Mouse (Mus musculus): ENCODE measurements around the gene Cend1. TPM values are rescaled to one million over a fixed set of nuclear protein-coding genes. Genes with fewer than 3 reads are reported as not detected.

The Cend1 gene
- polyA plus RNA-seq (2014; fragmentation: Nextera tagmentation; extraction: Ambion mirVana) = 2.7 and 3.2 TPM in 2 replicates

DNA sequence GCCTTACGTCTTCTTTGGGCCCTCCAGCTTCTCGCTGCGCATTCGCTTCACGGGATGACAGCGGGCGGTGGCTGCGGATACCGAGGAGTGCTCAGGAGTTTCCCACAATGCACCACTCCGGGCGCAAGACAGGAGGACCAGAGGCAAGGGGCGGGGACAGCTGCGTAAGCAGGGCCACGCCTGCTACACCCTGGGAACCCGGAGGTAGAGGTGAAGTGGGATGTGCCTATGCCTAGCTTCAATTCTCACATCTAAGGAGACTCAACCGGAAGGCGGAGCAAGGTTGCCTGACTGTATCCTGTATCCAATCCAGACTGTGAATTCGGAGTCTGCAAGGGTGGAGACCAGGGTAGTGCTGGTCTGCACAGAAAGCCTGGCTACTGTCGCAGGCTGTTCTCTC, at the start of gene Cend1:
TSS of gene Cend1 (minus strand) at position 182 of the 400 bp plus-strand sequence.
- H3K36me3 ChIP-seq (ENCODE audit: control insufficient read depth, insufficient read depth, low read length) = no peaks in the 10 kb centered on the region; the same call in 1 of the 2 replicates
- peak within 1 kb of the TSS; percentile 50 for H3K4me2 ChIP-seq (ENCODE audit: low read depth, severe bottlenecking)
- no peaks in the 10 kb centered on the region for H3K27me3 ChIP-seq (ENCODE audit: control insufficient read depth, insufficient read depth, low read length)
- peak within 1 kb of the TSS; percentile 34 for H3K4me3 ChIP-seq (ENCODE audit: low read depth, low read length)
- peaks cover 5% of the 10 kb centered on the region for H3K4me1 ChIP-seq (ENCODE audit: control insufficient read depth, insufficient read depth, low read length)
- peak; percentile 79 for DNase-seq (ENCODE audit: low spot score)
- 3% methylated on average over 19 of the region's 19 CpGs for WGBS
- no peaks in the 10 kb centered on the region for H3K9me3 ChIP-seq (ENCODE audit: control insufficient read depth, low read length)
- 0 out of 2 replicates have a peak within 1 kb of the TSS, but pooled peaks have one; percentile 27 for H3K9ac ChIP-seq (ENCODE audit: low read length)
- ATAC-seq (ENCODE audit: insufficient number of reproducible peaks, low FRiP score, low TSS enrichment, low read depth) = peak; percentile 74; the same call in 1 of the 2 replicates
- H3K27ac ChIP-seq (replicated peaks; ENCODE audit: low read depth, low read length) = no peak within 1 kb of the TSS; the same call in 1 of the 2 replicates

GRCm38 (mm10) chr7:141478270-141478748, 49.0 kb upstream of the Cend1 start:
- Histone ChIP-seq H3K27ac (replicated peaks; ENCODE audit: low read depth, low read length) (no peak overlapping the region), H3K4me2 (ENCODE audit: low read depth, severe bottlenecking) (no peak overlapping the region; the same call in 1 of the 2 replicates), H3K4me3 (ENCODE audit: low read depth, low read length) (no peak overlapping the region), H3K27me3 (ENCODE audit: control insufficient read depth, insufficient read depth, low read length) (peaks cover 9% of the 10 kb centered on the region), H3K4me1 (ENCODE audit: control insufficient read depth, insufficient read depth, low read length) (peaks cover 22% of the 10 kb centered on the region), H3K9me3 (ENCODE audit: control insufficient read depth, low read length) (no peaks in the 10 kb centered on the region), H3K9ac (ENCODE audit: low read length) (no peak overlapping the region; the same call in 1 of the 2 replicates), H3K36me3 (ENCODE audit: control insufficient read depth, insufficient read depth, low read length) (no peaks in the 10 kb centered on the region)
- no peak for ATAC-seq (ENCODE audit: insufficient number of reproducible peaks, low FRiP score, low TSS enrichment, low read depth)
- WGBS = 83% methylated on average over 5 of the region's 5 CpGs
- no peak for DNase-seq (ENCODE audit: low spot score)

- no peak overlapping the region; the same call in 1 of the 2 replicates for H3K9ac ChIP-seq (ENCODE audit: low read length)
- ATAC-seq (ENCODE audit: insufficient number of reproducible peaks, low FRiP score, low TSS enrichment, low read depth) = no peak
Observed at GRCm38 (mm10) chr7:141477578-141478269, 48.4 kb upstream of the Cend1 start.

DNA sequence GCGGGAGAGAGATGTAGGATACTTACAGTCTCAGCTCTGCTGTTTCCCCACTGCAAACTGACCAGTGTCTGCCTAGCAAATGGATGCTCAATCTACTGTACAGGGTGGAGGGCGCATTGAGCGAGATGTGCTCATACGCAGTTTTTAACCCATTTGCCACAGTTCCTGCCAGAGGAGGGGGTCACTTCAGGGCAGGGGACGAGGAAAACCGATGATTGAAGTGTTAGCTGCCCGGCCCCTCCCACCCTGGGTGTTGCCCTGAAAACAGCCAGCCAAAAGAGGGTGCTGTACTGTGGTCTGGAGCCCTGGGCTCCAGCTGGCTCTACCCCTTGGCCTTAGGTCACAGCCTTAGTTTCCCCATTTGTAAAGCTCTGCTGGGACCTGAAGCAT, 47.7 kb upstream of the Cend1 start:
- H3K4me3 ChIP-seq (ENCODE audit: low read depth, low read length) = peak overlapping the region; percentile 80; the same call in 1 of the 2 replicates
- H3K9ac ChIP-seq (ENCODE audit: low read length) = no peak overlapping the region
- ATAC-seq (ENCODE audit: insufficient number of reproducible peaks, low FRiP score, low TSS enrichment, low read depth) (0 out of 2 replicates have a peak, but pooled peaks have one; percentile 4), DNase-seq (ENCODE audit: low spot score) (no peak)
- H3K36me3 ChIP-seq (ENCODE audit: control insufficient read depth, insufficient read depth, low read length) = peaks cover 8% of the 10 kb centered on the region
- H3K9me3 ChIP-seq (ENCODE audit: control insufficient read depth, low read length) = no peaks in the 10 kb centered on the region
- 18% methylated on average over 7 of the region's 7 CpGs for WGBS
- H3K27ac ChIP-seq (replicated peaks; ENCODE audit: low read depth, low read length) = no peak overlapping the region
- H3K4me1 ChIP-seq (ENCODE audit: control insufficient read depth, insufficient read depth, low read length) = peaks cover 18% of the 10 kb centered on the region
- no peaks in the 10 kb centered on the region for H3K27me3 ChIP-seq (ENCODE audit: control insufficient read depth, insufficient read depth, low read length)
- peak overlapping the region; percentile 90 for H3K4me2 ChIP-seq (ENCODE audit: low read depth, severe bottlenecking)

More at GRCm38 (mm10) chr7:141477578-141478269, 48.4 kb upstream of the Cend1 start:
- Histone ChIP-seq H3K9me3 (ENCODE audit: control insufficient read depth, low read length) (no peaks in the 10 kb centered on the region), H3K27me3 (ENCODE audit: control insufficient read depth, insufficient read depth, low read length) (peaks cover 3% of the 10 kb centered on the region), H3K4me3 (ENCODE audit: low read depth, low read length) (no peak overlapping the region), H3K4me2 (ENCODE audit: low read depth, severe bottlenecking) (no peak overlapping the region; the same call in 1 of the 2 replicates), H3K36me3 (ENCODE audit: control insufficient read depth, insufficient read depth, low read length) (peaks cover 2% of the 10 kb centered on the region), H3K27ac (replicated peaks; ENCODE audit: low read depth, low read length) (no peak overlapping the region), H3K4me1 (ENCODE audit: control insufficient read depth, insufficient read depth, low read length) (peaks cover 22% of the 10 kb centered on the region)
- WGBS = 63% methylated on average over 4 of the region's 4 CpGs
- no peak for DNase-seq (ENCODE audit: low spot score)

DNA sequence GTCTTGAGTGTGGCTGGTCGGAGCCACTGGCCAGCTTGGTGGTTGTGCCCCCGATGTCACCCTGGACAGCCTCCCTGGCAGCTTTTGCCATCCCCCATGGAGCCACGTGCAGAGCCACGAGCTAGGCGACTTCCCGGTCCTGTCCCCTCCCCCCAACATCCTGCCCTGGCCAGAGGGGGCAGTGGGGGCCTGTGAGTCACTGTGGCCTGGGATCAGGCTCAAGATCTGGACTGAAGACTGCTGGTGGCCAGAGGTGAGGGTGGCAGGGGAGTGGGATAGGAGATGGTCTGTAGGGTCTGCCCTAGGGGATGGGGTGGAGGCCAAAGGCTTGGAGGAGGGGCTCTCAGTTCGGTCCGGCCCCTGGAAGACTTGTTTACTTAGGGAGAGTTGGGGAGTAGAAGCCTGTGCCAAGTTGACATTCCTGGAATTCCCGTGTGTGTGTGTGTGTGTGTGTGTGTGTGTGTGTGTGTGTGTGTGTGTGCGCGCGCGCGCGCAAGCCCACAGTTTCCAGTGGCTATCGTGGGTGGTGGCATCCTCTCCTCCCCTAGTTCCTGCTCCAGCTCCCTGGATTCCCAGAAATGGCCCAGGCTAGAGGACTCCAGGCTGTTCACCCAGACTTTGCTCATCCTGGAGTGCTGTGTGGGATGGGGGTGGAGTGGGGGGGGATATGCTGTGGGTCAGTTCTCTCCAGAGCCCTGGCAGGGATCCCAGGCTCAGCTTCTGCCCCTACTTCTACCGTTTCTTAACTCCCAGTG, 47.1 kb upstream of the Cend1 start:
- H3K27ac ChIP-seq (replicated peaks; ENCODE audit: low read depth, low read length) = no peak overlapping the region; the same call in 1 of the 2 replicates
- DNase-seq (ENCODE audit: low spot score) = peak; percentile 75
- peaks cover 18% of the 10 kb centered on the region for H3K4me1 ChIP-seq (ENCODE audit: control insufficient read depth, insufficient read depth, low read length)
- H3K9me3 ChIP-seq (ENCODE audit: control insufficient read depth, low read length) = no peaks in the 10 kb centered on the region
- peak overlapping the region; percentile 90 for H3K4me2 ChIP-seq (ENCODE audit: low read depth, severe bottlenecking)
- peak overlapping the region; percentile 80 for H3K4me3 ChIP-seq (ENCODE audit: low read depth, low read length)
- 0% methylated on average over 11 of the region's 17 CpGs for WGBS
- ATAC-seq (ENCODE audit: insufficient number of reproducible peaks, low FRiP score, low TSS enrichment, low read depth) = peak; percentile 42
- peaks cover 10% of the 10 kb centered on the region for H3K36me3 ChIP-seq (ENCODE audit: control insufficient read depth, insufficient read depth, low read length)
- peak overlapping the region; percentile 92 for H3K9ac ChIP-seq (ENCODE audit: low read length)
- no peaks in the 10 kb centered on the region for H3K27me3 ChIP-seq (ENCODE audit: control insufficient read depth, insufficient read depth, low read length)

- peak overlapping the region; percentile 92 for H3K9ac ChIP-seq (ENCODE audit: low read length)
- peak overlapping the region; percentile 80 for H3K4me3 ChIP-seq (ENCODE audit: low read depth, low read length)
- H3K36me3 ChIP-seq (ENCODE audit: control insufficient read depth, insufficient read depth, low read length) = peaks cover 17% of the 10 kb centered on the region
- no peaks in the 10 kb centered on the region for H3K9me3 ChIP-seq (ENCODE audit: control insufficient read depth, low read length)
- ATAC-seq (ENCODE audit: insufficient number of reproducible peaks, low FRiP score, low TSS enrichment, low read depth) (no peak), DNase-seq (ENCODE audit: low spot score) (no peak)
- no peak overlapping the region for H3K27ac ChIP-seq (replicated peaks; ENCODE audit: low read depth, low read length)
- no peaks in the 10 kb centered on the region for H3K27me3 ChIP-seq (ENCODE audit: control insufficient read depth, insufficient read depth, low read length)
- WGBS = 1% methylated on average over 12 of the region's 12 CpGs
- H3K4me2 ChIP-seq (ENCODE audit: low read depth, severe bottlenecking) = peak overlapping the region; percentile 90
- peaks cover 18% of the 10 kb centered on the region for H3K4me1 ChIP-seq (ENCODE audit: control insufficient read depth, insufficient read depth, low read length)
Observed at GRCm38 (mm10) chr7:141475805-141476158, 46.5 kb upstream of the Cend1 start.

- H3K9me3 ChIP-seq (ENCODE audit: control insufficient read depth, low read length) = no peaks in the 10 kb centered on the region
- ATAC-seq (ENCODE audit: insufficient number of reproducible peaks, low FRiP score, low TSS enrichment, low read depth) (peak; percentile 49), DNase-seq (ENCODE audit: low spot score) (peak; percentile 89)
- H3K36me3 ChIP-seq (ENCODE audit: control insufficient read depth, insufficient read depth, low read length) = peaks cover 21% of the 10 kb centered on the region
- WGBS = under 1% methylated on average over 85 of the region's 87 CpGs
- H3K4me1 ChIP-seq (ENCODE audit: control insufficient read depth, insufficient read depth, low read length) = peaks cover 18% of the 10 kb centered on the region
- H3K4me3 ChIP-seq (ENCODE audit: low read depth, low read length) = peak within 1 kb of the TSS; percentile 80
- H3K9ac ChIP-seq (ENCODE audit: low read length) = peak within 1 kb of the TSS; percentile 92
- peak within 1 kb of the TSS; percentile 90 for H3K4me2 ChIP-seq (ENCODE audit: low read depth, severe bottlenecking)
- H3K27me3 ChIP-seq (ENCODE audit: control insufficient read depth, insufficient read depth, low read length) = no peaks in the 10 kb centered on the region
- peak within 1 kb of the TSS; percentile 68 for H3K27ac ChIP-seq (replicated peaks; ENCODE audit: low read depth, low read length)
Observed at GRCm38 (mm10) chr7:141475011-141475804, 45.9 kb upstream of the Cend1 start, which contains the start of the genes Polr2l and Tspan4. Polr2l (minus strand) TSS chr7:141475132. Tspan4 (plus strand) TSS chr7:141475240.
